Mouse (Mus musculus): ENCODE data around the gene Il20rb.

GRCm38 (mm10) chr9:100466743-100467142 is 19.8 kb downstream of the Il20rb start:
- TF ChIP-seq CTCF (IDR thresholded peaks at IDR 0.05; ENCODE audit: low read depth) (no peak), EP300 (IDR thresholded peaks at IDR 0.05; ENCODE audit: low read depth) (no peak)
